Mouse (Mus musculus) adrenal gland, adult (tissue): Measurements from ENCODE around the gene Magi1.
A peak's percentile ranks its signal among the peaks of the same experiment; 100 is the strongest.

Experiments used
- DNase-seq, 2 experiments: peaks; one replicate each; pipeline ENCODE4 v3.0.0; 2022 to 2023; ENCODE audit warnings: low spot score in 1 of 2; ENCODE audit not compliant: inconsistent age in 2 of 2

The Magi1 gene

GRCm38 (mm10) chr6:94069421-94069820 lies 214.3 kb downstream of the Magi1 start:
- peak in 1 of 2 experiments; percentile 32 for DNase-seq

DNA sequence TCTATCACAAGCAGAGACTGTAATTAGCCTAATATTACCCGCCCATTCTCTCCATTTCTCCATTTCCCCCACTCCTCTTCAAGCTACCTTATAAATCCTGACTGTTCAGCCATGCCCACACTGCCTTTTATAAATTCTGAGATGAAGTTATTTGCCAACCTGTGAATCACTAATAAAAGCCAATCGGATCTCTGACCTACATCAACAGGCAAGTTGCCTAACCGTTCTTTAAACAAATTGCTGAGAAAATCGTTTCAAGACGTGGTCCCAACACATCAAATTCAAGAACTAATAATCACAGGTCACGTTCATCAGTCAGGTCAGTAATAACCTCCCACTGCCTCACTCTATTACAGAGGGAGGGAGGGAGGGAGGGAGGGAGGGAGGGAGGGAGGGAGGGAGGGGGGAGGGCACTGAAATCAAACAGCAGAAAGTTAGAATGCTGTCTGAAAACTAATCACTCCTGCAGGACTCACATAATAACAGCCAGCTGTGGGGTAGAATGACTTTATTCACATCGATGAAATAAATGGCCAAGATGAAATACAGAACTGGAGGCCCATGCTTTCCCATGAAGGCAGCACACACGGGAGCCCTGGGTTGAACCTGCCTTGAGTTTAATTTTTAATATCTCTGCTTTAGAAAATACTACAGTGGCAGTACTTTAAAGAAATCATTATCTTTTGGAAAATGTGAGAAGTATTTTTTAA lies 215.8 kb downstream of the Magi1 start:
- DNase-seq, result no peak

DNA sequence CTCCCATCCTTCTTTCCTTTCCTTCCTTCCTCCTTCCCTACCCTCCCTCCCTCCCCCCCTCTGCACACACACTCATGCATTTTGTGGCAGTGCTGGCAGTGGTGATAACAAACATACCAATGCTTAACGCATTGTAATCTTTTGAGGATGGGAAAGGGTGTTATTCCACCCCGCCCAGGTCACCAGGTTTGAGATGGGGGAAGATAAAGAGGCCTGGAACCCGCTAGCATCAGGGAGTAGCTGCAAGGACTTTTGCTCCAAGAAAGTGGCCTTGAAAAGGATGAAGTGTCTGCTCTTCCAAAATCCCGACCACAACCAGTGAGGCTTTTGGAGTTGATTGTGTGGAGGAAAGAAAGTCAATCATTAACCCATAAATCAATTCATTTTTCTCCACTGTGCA lies 218.9 kb downstream of the Magi1 start:
- peak; percentile 54 to 65 for DNase-seq

DNA sequence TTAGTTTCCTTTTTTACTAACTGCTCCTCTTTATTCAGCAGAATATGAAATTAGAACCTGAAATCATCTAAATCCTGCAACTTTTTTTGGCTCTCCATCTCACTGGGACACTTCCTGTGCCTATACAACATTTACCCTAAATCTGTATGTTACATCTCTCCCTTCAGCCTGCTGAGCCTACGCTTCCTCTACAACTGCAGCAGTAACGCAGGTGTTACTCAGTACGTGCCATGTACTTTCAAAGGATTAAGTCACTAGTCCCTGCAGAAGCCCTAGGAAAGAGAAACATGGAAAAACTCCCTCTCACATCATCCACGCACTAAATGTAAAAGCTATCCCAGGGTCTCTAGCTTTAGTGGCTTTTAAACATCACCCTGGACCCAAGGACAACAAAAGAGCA lies 220.2 kb downstream of the Magi1 start:
- no peak for DNase-seq

- DNase-seq, result no peak
These were observed 222.2 kb downstream of the Magi1 start for GRCm38 (mm10) chr6:94061424-94061980.

GRCm38 (mm10) chr6:94060621-94061213 lies 223.0 kb downstream of the Magi1 start:
- DNase-seq, result peak; percentile 77 to 82

- peak in 1 of 2 experiments; percentile 17 for DNase-seq
These were observed 224.6 kb downstream of the Magi1 start for GRCm38 (mm10) chr6:94059090-94059489.

- peak; percentile 76 to 86 for DNase-seq
These were observed 229.8 kb downstream of the Magi1 start for GRCm38 (mm10) chr6:94053920-94054319.

DNA sequence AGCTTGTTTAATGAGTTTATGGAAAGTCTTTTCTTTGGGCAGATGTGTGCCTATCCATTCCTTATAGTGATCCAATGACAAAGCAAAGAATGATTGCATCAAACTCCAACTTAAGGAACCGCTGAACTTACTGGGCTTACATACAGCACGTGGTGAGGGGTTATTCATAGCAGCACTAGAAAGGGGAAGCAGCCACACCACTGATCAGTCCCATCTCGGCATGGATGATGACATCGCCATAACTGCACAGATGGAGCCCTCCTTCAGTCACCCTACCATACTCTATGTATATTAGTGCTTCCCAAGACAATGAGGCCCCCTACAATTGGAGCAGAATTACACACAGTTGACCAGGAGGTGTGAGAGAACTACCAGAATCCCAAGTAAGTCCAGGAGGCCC lies 238.5 kb downstream of the Magi1 start:
- no peak for DNase-seq

DNA sequence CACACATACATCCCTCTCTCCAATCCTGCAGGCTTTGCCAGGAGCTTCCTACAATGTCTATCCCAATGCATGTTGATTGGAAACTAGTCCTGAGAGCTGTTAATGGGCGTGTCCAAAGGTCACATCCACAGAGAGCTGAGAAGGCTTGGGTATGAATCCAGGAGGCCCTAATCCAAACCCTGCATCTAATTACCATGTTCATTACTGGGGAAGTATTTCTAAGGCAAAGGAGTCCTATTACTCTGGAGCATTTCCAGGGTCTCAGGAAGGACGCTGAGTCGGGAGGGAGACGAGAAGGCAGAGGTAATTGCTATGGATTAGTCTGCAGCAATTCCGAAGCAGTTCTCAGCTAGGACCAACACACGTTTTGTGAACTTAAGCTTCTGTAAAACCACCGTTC lies 240.3 kb downstream of the Magi1 start:
- no peak for DNase-seq

DNA sequence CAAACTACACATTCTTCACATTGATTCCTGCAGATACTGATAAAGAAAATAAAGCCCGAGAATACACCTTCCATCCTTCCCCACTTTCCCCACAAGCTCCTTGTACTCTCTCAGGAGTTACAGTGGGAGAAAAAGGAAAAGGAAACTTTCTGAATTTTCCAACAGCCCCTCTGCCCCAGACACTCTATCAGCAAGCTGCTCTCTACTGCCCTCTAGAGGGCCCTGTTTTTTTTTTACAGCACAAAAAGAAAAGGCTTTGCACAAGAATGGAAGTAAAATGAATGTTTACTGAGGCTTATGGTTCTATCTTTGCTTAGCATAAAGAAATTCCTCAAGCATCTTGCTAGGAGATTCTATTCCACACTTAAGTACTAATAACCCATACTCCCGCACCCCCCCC lies 243.6 kb downstream of the Magi1 start:
- DNase-seq, result peak in 1 of 2 experiments; percentile 83

GRCm38 (mm10) chr6:94038897-94039296 lies 244.8 kb downstream of the Magi1 start:
- DNase-seq, result no peak

DNA sequence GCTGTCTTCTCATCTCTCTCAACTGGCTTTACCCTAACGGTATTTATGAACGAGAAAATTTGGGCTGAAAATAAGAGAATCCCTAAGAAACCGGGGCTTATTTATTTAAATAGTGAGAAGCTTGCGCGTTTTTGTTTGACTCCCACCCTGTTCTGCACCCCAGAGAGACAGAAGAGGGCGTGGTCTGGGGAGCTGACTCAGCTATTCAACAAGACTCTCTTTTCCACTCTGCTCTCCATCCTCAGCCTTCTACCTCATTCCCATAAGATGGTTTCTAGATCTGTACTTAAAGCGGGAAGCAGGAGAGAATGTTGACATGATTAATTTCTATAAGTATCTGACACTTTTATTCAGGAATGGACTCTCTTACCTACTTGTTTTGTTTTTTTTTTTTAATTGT lies 247.2 kb downstream of the Magi1 start:
- DNase-seq, result no peak

- DNase-seq, result peak; percentile 66 to 76
These were observed 257.4 kb downstream of the Magi1 start for GRCm38 (mm10) chr6:94026361-94026760.

- DNase-seq, result no peak
These were observed 261.3 kb downstream of the Magi1 start for GRCm38 (mm10) chr6:94022437-94022836.

GRCm38 (mm10) chr6:94021239-94021962 lies 262.3 kb downstream of the Magi1 start:
- DNase-seq, result no peak

GRCm38 (mm10) chr6:94020566-94020965 lies 263.2 kb downstream of the Magi1 start:
- DNase-seq, result no peak

DNA sequence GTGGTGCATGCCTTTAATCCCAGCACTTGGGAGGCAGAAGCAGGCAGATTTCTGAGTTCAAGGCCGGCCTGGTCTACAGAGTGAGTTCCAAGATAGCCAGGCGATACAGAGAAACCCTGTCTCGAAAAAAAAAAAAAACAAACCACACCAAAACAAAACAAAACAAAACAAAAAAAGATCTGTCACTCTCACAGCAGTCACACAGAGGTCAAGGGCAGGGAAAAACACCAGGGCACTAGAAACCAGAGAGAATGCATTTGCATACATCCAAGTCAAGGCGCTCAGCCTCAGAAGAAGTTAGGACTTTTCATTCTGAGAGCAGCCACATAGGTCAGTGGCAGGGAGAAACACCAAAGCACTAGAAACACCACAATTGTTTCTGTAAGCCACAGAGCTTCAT lies 263.8 kb downstream of the Magi1 start:
- DNase-seq, result no peak

- DNase-seq, result no peak
These were observed 270.0 kb downstream of the Magi1 start for GRCm38 (mm10) chr6:94013761-94014160.

DNA sequence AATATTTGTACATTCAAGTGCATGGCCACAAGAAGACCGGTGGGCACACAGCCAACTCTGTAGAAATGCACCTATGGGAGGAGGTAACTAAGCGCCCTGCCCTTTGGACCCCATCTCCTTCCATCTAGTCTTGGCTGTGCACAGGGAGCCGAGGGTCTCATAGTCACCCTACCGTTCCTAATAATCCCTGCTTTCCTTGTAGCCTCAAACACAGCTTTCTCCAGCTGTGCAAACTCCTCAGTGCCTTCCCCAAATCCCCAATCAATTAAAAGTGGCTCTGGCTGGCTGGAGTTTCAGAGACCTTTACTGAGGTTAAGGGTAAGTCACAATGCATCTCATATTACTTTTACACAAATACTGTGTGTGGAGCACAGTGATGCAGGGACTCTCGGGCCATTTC lies 271.8 kb downstream of the Magi1 start:
- no peak for DNase-seq

DNA sequence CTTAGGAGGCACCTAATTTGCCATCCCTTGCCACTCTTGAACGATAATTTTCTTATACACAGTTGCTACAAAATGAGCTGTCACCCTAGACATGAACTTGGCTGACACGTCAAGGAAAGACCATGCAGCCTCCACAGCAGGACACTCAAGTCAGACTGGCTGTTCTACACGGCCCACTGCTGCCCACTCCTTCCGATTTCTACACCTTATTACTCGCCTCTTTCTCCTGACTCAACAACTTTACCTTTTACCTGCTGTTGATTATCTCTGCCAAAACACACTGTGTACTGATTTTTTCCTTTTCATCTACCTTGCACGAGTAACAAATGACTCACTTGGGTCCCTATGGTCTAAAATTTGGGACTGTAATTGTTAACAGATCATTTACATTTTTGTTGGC lies 272.2 kb downstream of the Magi1 start:
- DNase-seq, result no peak

DNA sequence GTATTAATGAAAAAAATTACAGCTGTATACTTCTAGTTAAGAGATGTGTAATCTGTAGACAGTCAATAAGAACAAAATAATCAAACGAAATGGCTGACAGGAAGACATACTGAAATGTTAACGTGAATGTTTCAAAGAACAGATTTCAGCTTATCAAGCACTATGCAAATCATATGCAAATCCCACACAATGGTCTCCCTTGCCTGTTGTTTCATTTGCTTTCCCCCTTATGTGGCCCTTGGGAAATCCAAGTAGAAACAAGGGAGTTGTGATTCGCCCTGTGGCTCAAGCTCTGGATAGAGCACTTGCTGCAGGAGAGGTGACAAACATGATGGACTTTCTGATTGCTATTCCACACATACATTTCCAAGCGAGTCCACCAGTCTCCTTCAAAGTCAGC lies 275.1 kb downstream of the Magi1 start:
- no peak for DNase-seq
